Mouse (Mus musculus): ENCODE measurements around the gene Bmp5. TPM values are rescaled to one million over a fixed set of nuclear protein-coding genes. Genes with fewer than 3 reads are reported as not detected.

The Bmp5 gene
- polyA plus RNA-seq, 3 experiments from 2014 or later, result not detected

Other genes starting within 250 kb of the Bmp5 start
- gene Tmod3, start 215.7 kb upstream of the Bmp5 start, polyA plus RNA-seq (2017; shearing (Covaris generic)), result 100 to 1,000 TPM; 142 to 214 (median 146) TPM
- gene Tmod2, start 164.0 kb upstream of the Bmp5 start, polyA plus RNA-seq (2017; shearing (Covaris generic)), result under 1 TPM in 2 of 3 experiments, not detected in 1; 0.04 to 0.09 TPM
- gene Lysmd2, start 149.6 kb upstream of the Bmp5 start, polyA plus RNA-seq (2017; shearing (Covaris generic)), result 1 to 10 TPM; 4.9 to 6.1 (median 5.9) TPM
- not detected for gene Scg3, start 91.3 kb upstream of the Bmp5 start, polyA plus RNA-seq (2017; shearing (Covaris generic))
- not detected for gene Hmgcll1, start 239.5 kb downstream of the Bmp5 start, polyA plus RNA-seq (2017; shearing (Covaris generic))

All from inflammation-experienced regulatory T-cells, adult 6 months (primary cell).